Mouse (Mus musculus) liver, embryonic 14.5 days (tissue): ENCODE results near the gene Trh.

Experiments used
- CTCF ChIP-seq: IDR thresholded peaks from 2 replicates; pipeline ENCODE4 v1.5.1; 2016; ENCODE audit warnings: antibody characterized with exemption, low read depth, control low read depth
- EP300 ChIP-seq: IDR thresholded peaks from 2 replicates; pipeline ENCODE4 v1.6.1; 2016; ENCODE audit warnings: antibody characterized with exemption, low read depth

- no peak for TF ChIP-seq CTCF
- TF ChIP-seq EP300: no peak
These were observed 12.7 kb downstream of the Trh start for GRCm38 (mm10) chr6:92231762-92232161.
